Mouse (Mus musculus) cortical plate, adult 2 months (tissue): ENCODE measurements around the gene Cul3.

Experiments used
- CTCF ChIP-seq: fragments of 200-500 bp; IDR thresholded peaks from 2 replicates; pipeline ENCODE4 v1.5.1; 2011; ENCODE audit warnings: mild to moderate bottlenecking, control low read depth, low read length; ENCODE audit not compliant: insufficient read depth; ENCODE audit errors: extremely low read depth
- POLR2A ChIP-seq: fragments of 200-500 bp; IDR thresholded peaks from 2 replicates; pipeline ENCODE4 v1.6.1; 2011; ENCODE audit warnings: mild to moderate bottlenecking, low read length, control low read depth; ENCODE audit not compliant: insufficient read depth; ENCODE audit errors: extremely low read depth

GRCm38 (mm10) chr1:80236126-80236525 lies 104.2 kb downstream of the Cul3 start:
- TF ChIP-seq CTCF = no peak
- TF ChIP-seq POLR2A = no peak
